In genomic region chr16:92587836-92588235, GRCm38 (mm10) we compare ENCODE assay signal across 16 mouse cellular contexts.
DNase-seq lines count a peak whose midpoint lies in the region.
"Had no signal": no experiment of that assay in that cellular context is flagged by ENCODE, and none has a peak within 500 bp of the region (broad histone marks: within the 10 kb centered on the region; RNA-seq: fewer than 3 reads in every experiment).

No protein-coding gene starts in this region.

- DNase-seq in adrenal gland, postnatal 10 days, result peak; percentile 46
- DNase-seq in adrenal gland, adult 2 months, result no peak
- DNase-seq in adrenal gland, postnatal 36 days, result peak; percentile 8 to 32
- no peak for DNase-seq in adrenal gland, postnatal 25 days
- DNase-seq in kidney, postnatal 10 days, result peak; percentile 31
- DNase-seq in kidney, postnatal 36 days, result no peak
- DNase-seq in ovary, adult 18-20 months (ENCODE audit: low spot score), result peak; percentile 41
- no peak for DNase-seq in ovary, postnatal 14 days (ENCODE audit: low spot score)
- DNase-seq: B cell, adult 2 months; cerebellum, adult 11 months; cerebellum, adult 18-20 months; cerebellum, adult 8-10 months; cerebellum, adult 9-11 months; cerebellum, postnatal 14 days; cerebellum, postnatal 36 days; forebrain, postnatal 0 days had no signal

Comparison
In these comparisons a context has a peak if more than half of its experiments do, and no peak if none do; other contexts are left out.
1. DNase-seq: peak in adrenal gland, postnatal 10 days (single experiment), adrenal gland, postnatal 36 days (2 of 2), kidney, postnatal 10 days (single experiment) and ovary, adult 18-20 months (single experiment); none in adrenal gland, adult 2 months (single experiment), adrenal gland, postnatal 25 days (single experiment), kidney, postnatal 36 days (0 of 2) and ovary, postnatal 14 days (single experiment).